Mouse (Mus musculus) liver, embryonic 11.5 days (tissue): ENCODE measurements around the gene Pparg. TPM values are rescaled to one million over a fixed set of nuclear protein-coding genes. Genes with fewer than 3 reads are reported as not detected.

Experiments
- ATAC-seq: fragments of 200-750 bp; cut with Nextera tagmentation; replicated peaks from 2 replicates; pipeline ENCODE4 v1.8.0; 2017; ENCODE audit warnings: moderate number of reproducible peaks, mild to moderate bottlenecking, moderate TSS enrichment, moderate library complexity; ENCODE audit not compliant: low FRiP score
- DNase-seq: peaks from one replicate; pipeline ENCODE4 v3.0.0-alpha.2; 2017; ENCODE audit warnings: low spot score
- H3K27ac ChIP-seq: fragments of 300-500 bp; sonication (generic); 2 replicates; pipeline ENCODE4 v1.5.1; 2014; ENCODE audit warnings: mild to moderate bottlenecking, low read depth, low read length, control low read depth
- H3K27me3 ChIP-seq: fragments of 300-500 bp; sonication (generic); replicated peaks from 2 replicates; pipeline ENCODE4 v1.6.1; 2014; ENCODE audit warnings: low read length, mixed read lengths; ENCODE audit not compliant: control insufficient read depth, insufficient read depth
- H3K36me3 ChIP-seq: fragments of 300-500 bp; sonication (generic); 2 replicates; pipeline ENCODE4 v1.6.1; 2014; ENCODE audit warnings: mild to moderate bottlenecking, low read length, moderate library complexity, mixed read lengths; ENCODE audit not compliant: control insufficient read depth, insufficient read depth
- H3K4me1 ChIP-seq: fragments of 300-500 bp; sonication (generic); replicated peaks from 2 replicates; pipeline ENCODE4 v1.6.1; 2014; ENCODE audit warnings: low read length, mixed read lengths; ENCODE audit not compliant: control insufficient read depth, insufficient read depth
- H3K4me2 ChIP-seq: fragments of 300-500 bp; sonication (generic); 2 replicates; pipeline ENCODE4 v1.6.1; 2014; ENCODE audit warnings: mild to moderate bottlenecking, control low read depth, moderate library complexity
- H3K4me3 ChIP-seq: fragments of 300-500 bp; sonication (generic); 2 replicates; pipeline ENCODE4 v1.5.1; 2014; ENCODE audit warnings: low read depth, low read length, control low read depth
- H3K9ac ChIP-seq: fragments of 300-500 bp; sonication (generic); 2 replicates; pipeline ENCODE4 v1.6.1; 2014; ENCODE audit warnings: low read depth, low read length, control low read depth
- H3K9me3 ChIP-seq: fragments of 300-500 bp; sonication (generic); 2 replicates; pipeline ENCODE4 v1.6.1; 2016; ENCODE audit warnings: low read length, inconsistent platforms, mixed read lengths; ENCODE audit not compliant: control insufficient read depth
- WGBS: fragments of 180-500 bp; shearing (Covaris S2); extraction: QIAGEN DNeasy Blood & Tissue Kit; methylation state at CpG from one replicate; pipeline ENCODE4 v1.1.7; 2014; 5-methylcytosine and 5-hydroxymethylcytosine counted together
- polyA plus RNA-seq: library from polyadenylated mRNA; unstranded; fragments of >200 nt; fragmentation: Nextera tagmentation; extraction: Ambion mirVana; gene quantifications from 2 replicates; pipeline ENCODE4 v1.2.1, GENCODE M21; 2014

Gene Pparg
- polyA plus RNA-seq, 1 experiment from 2014 or later, result 1.2 TPM

- no peaks in the 10 kb centered on the region for H3K4me1 ChIP-seq
- no peak overlapping the region for H3K27ac ChIP-seq
- no peaks in the 10 kb centered on the region for H3K36me3 ChIP-seq
- ATAC-seq (no peak), DNase-seq (no peak)
- H3K9ac ChIP-seq, result no peak overlapping the region
- no peaks in the 10 kb centered on the region for H3K27me3 ChIP-seq
- WGBS, result 46% methylated on average over 10 of the region's 10 CpGs
- H3K9me3 ChIP-seq, result no peaks in the 10 kb centered on the region
- peak overlapping the region; percentile 5; the same call in 1 of the 2 replicates for H3K4me2 ChIP-seq
- no peak overlapping the region for H3K4me3 ChIP-seq
Measured at GRCm38 (mm10) chr6:115344101-115344500, 16.6 kb upstream of the Pparg start.

DNA sequence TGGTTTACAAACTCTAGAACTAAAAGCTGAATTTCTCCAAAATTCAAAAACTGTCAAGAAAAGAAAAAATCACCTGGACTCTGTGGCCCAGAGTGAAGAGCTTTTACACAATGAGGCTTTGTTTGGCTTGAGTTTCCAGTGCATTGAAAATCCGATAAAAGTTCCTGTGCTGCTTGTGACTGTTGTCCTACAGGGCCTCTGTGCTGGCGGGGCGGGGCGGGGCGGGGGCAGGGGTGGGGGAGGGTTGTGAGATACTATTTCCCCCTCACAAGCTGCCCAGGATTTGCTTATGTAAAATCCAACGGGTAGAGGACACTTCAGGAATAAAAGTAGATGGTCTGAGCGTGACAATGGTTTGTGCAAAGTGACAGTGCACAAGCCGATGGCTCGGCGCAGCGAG is 16.2 kb upstream of the Pparg start:
- Histone ChIP-seq H3K4me1 (no peaks in the 10 kb centered on the region), H3K4me3 (no peak overlapping the region), H3K27ac (no peak overlapping the region), H3K4me2 (peak overlapping the region; percentile 23), H3K36me3 (no peaks in the 10 kb centered on the region), H3K9me3 (no peaks in the 10 kb centered on the region), H3K9ac (no peak overlapping the region), H3K27me3 (no peaks in the 10 kb centered on the region)
- ATAC-seq (peak; percentile 64), DNase-seq (no peak)
- whole genome bisulfite sequencing, result 35% methylated on average over 11 of the region's 11 CpGs

DNA sequence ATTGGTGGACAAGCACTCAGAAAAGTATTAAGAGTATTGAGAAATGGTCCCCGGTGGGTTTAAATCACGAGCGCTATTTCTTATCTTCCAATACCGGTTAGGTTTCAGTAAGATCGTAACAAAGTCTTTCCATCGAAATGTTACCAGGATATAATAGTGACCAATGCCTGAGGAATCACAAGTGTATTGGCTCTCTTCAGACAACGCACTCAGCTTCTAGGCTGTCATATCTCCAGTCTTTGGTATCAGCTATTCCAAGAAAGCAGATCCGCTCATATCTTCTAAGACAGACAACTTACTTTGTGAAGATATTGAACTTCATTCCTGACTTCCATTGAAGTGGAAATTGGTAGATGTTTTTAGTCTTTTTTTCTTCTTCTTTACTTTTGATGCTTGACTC is 15.7 kb upstream of the Pparg start:
- ATAC-seq (peak; percentile 71), DNase-seq (no peak)
- WGBS, result 75% methylated on average over 8 of the region's 8 CpGs
- Histone ChIP-seq H3K9me3 (no peaks in the 10 kb centered on the region), H3K36me3 (no peaks in the 10 kb centered on the region), H3K4me3 (no peak overlapping the region), H3K27ac (no peak overlapping the region), H3K9ac (no peak overlapping the region), H3K27me3 (no peaks in the 10 kb centered on the region), H3K4me1 (no peaks in the 10 kb centered on the region), H3K4me2 (peak overlapping the region; percentile 23)

DNA sequence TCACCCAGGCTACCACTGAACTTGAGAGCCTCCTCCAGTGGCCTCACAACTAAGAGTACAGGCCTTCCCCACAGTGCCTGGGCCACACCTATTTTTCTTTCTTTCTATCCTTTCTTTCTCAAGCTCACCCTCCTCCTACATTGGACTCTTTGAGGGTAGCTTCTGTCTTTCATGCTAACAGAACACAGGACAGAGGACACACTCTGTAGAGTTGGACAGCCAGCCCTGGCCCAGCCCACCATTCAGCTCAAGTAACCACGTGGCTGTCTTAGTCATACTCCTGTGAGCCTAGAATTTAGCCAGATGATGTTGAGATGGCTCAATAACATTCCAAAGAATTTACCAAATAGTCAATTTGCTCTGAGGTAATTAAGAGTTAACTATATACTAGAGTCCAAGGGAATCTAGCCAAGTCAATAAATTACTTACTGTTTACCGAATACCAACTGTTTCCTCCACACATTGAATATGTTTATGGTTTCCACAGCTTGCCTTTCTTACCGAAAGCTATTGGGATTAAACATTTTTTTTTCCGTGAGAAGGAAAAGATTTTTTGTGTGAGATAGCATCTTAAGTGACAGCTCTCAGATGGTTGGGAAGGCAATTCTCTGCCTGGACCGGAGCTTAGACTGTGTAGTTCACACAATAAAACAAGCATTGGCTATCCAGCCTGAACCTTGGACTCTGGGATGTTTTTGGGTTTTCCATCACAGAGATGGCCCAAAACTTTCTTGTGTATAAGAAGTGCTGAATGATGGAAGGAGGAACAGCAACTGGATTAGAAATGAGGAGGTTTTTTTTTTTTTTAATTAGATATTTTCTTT is 10.9 kb upstream of the Pparg start:
- Histone ChIP-seq H3K4me2 (no peak overlapping the region), H3K4me3 (no peak overlapping the region), H3K9ac (no peak overlapping the region), H3K4me1 (no peaks in the 10 kb centered on the region), H3K27ac (no peak overlapping the region), H3K27me3 (no peaks in the 10 kb centered on the region), H3K9me3 (no peaks in the 10 kb centered on the region), H3K36me3 (no peaks in the 10 kb centered on the region)
- DNase-seq, result no peak
- ATAC-seq, result no peak
- 72% methylated on average over 5 of the region's 5 CpGs for WGBS

- H3K27ac ChIP-seq, result no peak overlapping the region
- no peak overlapping the region for H3K9ac ChIP-seq
- peaks cover 23% of the 10 kb centered on the region for H3K27me3 ChIP-seq
- H3K9me3 ChIP-seq, result no peaks in the 10 kb centered on the region
- H3K4me3 ChIP-seq, result peak overlapping the region; percentile 60
- DNase-seq (peak; percentile 33), ATAC-seq (peak; percentile 48)
- H3K4me2 ChIP-seq, result peak overlapping the region; percentile 95
- no peaks in the 10 kb centered on the region for H3K36me3 ChIP-seq
- WGBS, result 3% methylated on average over 48 of the region's 48 CpGs
- H3K4me1 ChIP-seq, result peaks cover 3% of the 10 kb centered on the region
Measured at GRCm38 (mm10) chr6:115361606-115362462, 1.1 kb downstream of the Pparg start.

DNA sequence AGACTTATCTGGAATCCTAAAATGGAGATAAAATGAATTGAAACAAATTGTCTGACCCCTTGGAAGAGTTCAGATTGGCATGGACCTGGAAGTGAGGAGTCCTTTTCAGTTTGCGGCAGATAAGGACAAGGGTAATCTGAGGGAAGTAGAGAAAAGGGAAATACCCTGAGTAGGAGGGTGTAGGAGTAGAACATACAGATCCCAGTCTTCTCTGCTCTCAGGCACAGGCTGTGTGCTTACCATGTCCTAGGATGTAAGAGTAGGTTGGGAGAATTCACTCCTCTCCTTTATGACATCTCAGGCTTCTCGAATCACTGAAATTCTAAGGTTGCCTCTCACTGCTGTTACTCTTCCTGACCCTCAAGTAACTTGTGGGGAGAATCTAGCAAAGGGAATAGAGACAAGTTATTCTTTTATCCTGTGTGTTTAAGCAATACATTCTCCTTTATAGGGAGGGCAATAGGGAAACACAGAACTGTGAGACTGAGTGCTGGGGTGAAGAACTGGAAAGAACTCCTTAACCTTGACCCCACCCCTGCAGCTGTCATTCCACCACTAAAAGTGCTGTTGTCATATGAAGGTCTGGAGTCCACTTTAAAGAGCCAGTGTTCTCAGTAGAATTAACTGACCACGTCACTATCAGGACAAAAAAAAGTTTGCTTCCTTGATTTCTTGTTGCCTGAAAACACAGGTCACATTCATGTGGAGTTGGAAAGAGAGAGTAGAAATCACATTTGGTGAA is 6.3 kb downstream of the Pparg start:
- Histone ChIP-seq H3K4me2 (no peak overlapping the region), H3K36me3 (no peaks in the 10 kb centered on the region), H3K9me3 (no peaks in the 10 kb centered on the region), H3K27me3 (peaks cover 8% of the 10 kb centered on the region), H3K27ac (no peak overlapping the region), H3K9ac (no peak overlapping the region), H3K4me1 (no peaks in the 10 kb centered on the region; the same call in 1 of the 2 replicates), H3K4me3 (no peak overlapping the region)
- 69% methylated on average over 3 of the region's 3 CpGs for WGBS
- DNase-seq (no peak), ATAC-seq (no peak)

GRCm38 (mm10) chr6:115374871-115375852 is 14.4 kb downstream of the Pparg start:
- Histone ChIP-seq H3K9ac (no peak overlapping the region), H3K9me3 (no peaks in the 10 kb centered on the region), H3K4me2 (no peak overlapping the region), H3K27me3 (no peaks in the 10 kb centered on the region), H3K4me1 (no peaks in the 10 kb centered on the region), H3K4me3 (no peak overlapping the region), H3K36me3 (no peaks in the 10 kb centered on the region), H3K27ac (no peak overlapping the region)
- 83% methylated on average over 5 of the region's 5 CpGs for WGBS
- DNase-seq (no peak), ATAC-seq (no peak)
